Mouse (Mus musculus): ENCODE data around the gene Cit. TPM values are rescaled to one million over a fixed set of nuclear protein-coding genes. Genes with fewer than 3 reads are reported as not detected.

Cit gene
- polyA plus RNA-seq, 1 experiment from 2014 or later, result 22.8 TPM

Other genes with a start within 250 kb of the Cit start
- 15.1 and 17.0 TPM in 2 replicates for gene Rab35, start 213.4 kb upstream of the Cit start, polyA plus RNA-seq (2015; fragmentation: Nextera tagmentation; extraction: Ambion mirVana)
- gene Bicdl1, start 113.7 kb upstream of the Cit start, polyA plus RNA-seq (2015; fragmentation: Nextera tagmentation; extraction: Ambion mirVana), result 14.3 and 16.7 TPM in 2 replicates
- gene Prkab1, start 179.2 kb downstream of the Cit start, polyA plus RNA-seq (2015; fragmentation: Nextera tagmentation; extraction: Ambion mirVana), result 58.6 and 61.3 TPM in 2 replicates
- gene Tmem233, start 238.0 kb downstream of the Cit start, polyA plus RNA-seq (2015; fragmentation: Nextera tagmentation; extraction: Ambion mirVana), result 0.05 TPM in 1 of 2 replicates, not detected in the other

Data from limb, embryonic 15.5 days (tissue).